26 mouse cellular contexts compared by ENCODE assay signal in genomic region chr15:61682968-61683367, GRCm38 (mm10).
"Had no signal": no experiment of that assay in that cellular context is flagged by ENCODE, and none has a peak within 500 bp of the region (broad histone marks: within the 10 kb centered on the region; RNA-seq: fewer than 3 reads in every experiment).

No protein-coding gene starts in this region.

- DNase-seq: gastrocnemius, postnatal 14 days; gastrocnemius, postnatal 36 days; heart, adult 11 months; heart, adult 2 months; heart, postnatal 10 days; heart, postnatal 4 days; kidney, adult 18-20 months; kidney, adult 8-10 months; kidney, postnatal 10 days; kidney, postnatal 25 days; kidney, postnatal 4 days had no signal

- H3K4me1 ChIP-seq: heart, embryonic 10.5 days; heart, embryonic 12.5 days; hindbrain, embryonic 10.5 days; hindbrain, embryonic 12.5 days; intestine, embryonic 15.5 days; limb, embryonic 13.5 days; limb, embryonic 15.5 days; liver, embryonic 12.5 days had no signal

- H3K9me3 ChIP-seq: heart, embryonic 10.5 days; heart, embryonic 12.5 days; hindbrain, embryonic 10.5 days; hindbrain, embryonic 12.5 days; intestine, embryonic 15.5 days; limb, embryonic 13.5 days; limb, embryonic 15.5 days; liver, embryonic 12.5 days had no signal

- H3K9ac ChIP-seq: heart, embryonic 12.5 days; hindbrain, embryonic 12.5 days; hindbrain, embryonic 14.5 days; intestine, embryonic 15.5 days; limb, embryonic 13.5 days; limb, embryonic 15.5 days; liver, embryonic 12.5 days; liver, embryonic 14.5 days had no signal

- H3K27me3 ChIP-seq: heart, embryonic 12.5 days; hindbrain, embryonic 12.5 days; intestine, embryonic 15.5 days; limb, embryonic 13.5 days; limb, embryonic 15.5 days; liver, embryonic 12.5 days had no signal

- H3K4me3 ChIP-seq: heart, adult 2 months; heart, embryonic 10.5 days; heart, embryonic 12.5 days; hindbrain, embryonic 10.5 days; hindbrain, embryonic 12.5 days; intestine, embryonic 15.5 days; layer of hippocampus, adult 2 months; left cerebral cortex, adult 2 months; limb, embryonic 13.5 days; limb, embryonic 15.5 days; liver, embryonic 12.5 days had no signal

- ATAC-seq: hindbrain, embryonic 16.5 days; inflammation-experienced regulatory T-cells, adult 6 months; intestine, embryonic 15.5 days; intestine, postnatal 0 days; liver, embryonic 12.5 days had no signal

- H3K27ac ChIP-seq: heart, adult 2 months; heart, embryonic 10.5 days; hindbrain, embryonic 10.5 days; hindbrain, embryonic 12.5 days; hindbrain, embryonic 14.5 days; intestine, embryonic 15.5 days; layer of hippocampus, adult 2 months; left cerebral cortex, adult 2 months; limb, embryonic 13.5 days; limb, embryonic 15.5 days; liver, embryonic 12.5 days; liver, embryonic 14.5 days had no signal

- H3K36me3 ChIP-seq: heart, embryonic 10.5 days; heart, embryonic 12.5 days; hindbrain, embryonic 10.5 days; hindbrain, embryonic 12.5 days; intestine, embryonic 15.5 days; limb, embryonic 13.5 days; limb, embryonic 15.5 days; liver, embryonic 12.5 days had no signal

- H3K4me2 ChIP-seq: heart, embryonic 12.5 days; hindbrain, embryonic 12.5 days; hindbrain, embryonic 14.5 days; intestine, embryonic 15.5 days; limb, embryonic 13.5 days; limb, embryonic 15.5 days; liver, embryonic 12.5 days had no signal
